Mouse (Mus musculus) brain, embryonic 14.5 days (tissue): ENCODE results near the gene 1700088E04Rik.

Experiments
- CTCF ChIP-seq: fragments of 200-500 bp; IDR thresholded peaks from 2 replicates; pipeline ENCODE4 v1.5.1; 2012; ENCODE audit warnings: inconsistent platforms, mild to moderate bottlenecking, moderate library complexity, borderline replicate concordance; ENCODE audit not compliant: insufficient read depth, insufficient read length; ENCODE audit errors: extremely low read depth
- POLR2A ChIP-seq: fragments of 200-500 bp; IDR thresholded peaks from 2 replicates; pipeline ENCODE4 v1.6.1; 2012; ENCODE audit warnings: mild to moderate bottlenecking, inconsistent platforms, borderline replicate concordance; ENCODE audit not compliant: poor library complexity, insufficient read depth, insufficient read length, severe bottlenecking; ENCODE audit errors: extremely low read depth

- TF ChIP-seq CTCF = 0 out of 2 replicates have a peak, but pooled peaks have one; percentile 0
- no peak for TF ChIP-seq POLR2A
These were observed 21.8 kb upstream of the 1700088E04Rik start for GRCm38 (mm10) chr15:79162822-79163221.
